Mouse (Mus musculus): ENCODE data around the gene Git2.

The Git2 gene

DNA sequence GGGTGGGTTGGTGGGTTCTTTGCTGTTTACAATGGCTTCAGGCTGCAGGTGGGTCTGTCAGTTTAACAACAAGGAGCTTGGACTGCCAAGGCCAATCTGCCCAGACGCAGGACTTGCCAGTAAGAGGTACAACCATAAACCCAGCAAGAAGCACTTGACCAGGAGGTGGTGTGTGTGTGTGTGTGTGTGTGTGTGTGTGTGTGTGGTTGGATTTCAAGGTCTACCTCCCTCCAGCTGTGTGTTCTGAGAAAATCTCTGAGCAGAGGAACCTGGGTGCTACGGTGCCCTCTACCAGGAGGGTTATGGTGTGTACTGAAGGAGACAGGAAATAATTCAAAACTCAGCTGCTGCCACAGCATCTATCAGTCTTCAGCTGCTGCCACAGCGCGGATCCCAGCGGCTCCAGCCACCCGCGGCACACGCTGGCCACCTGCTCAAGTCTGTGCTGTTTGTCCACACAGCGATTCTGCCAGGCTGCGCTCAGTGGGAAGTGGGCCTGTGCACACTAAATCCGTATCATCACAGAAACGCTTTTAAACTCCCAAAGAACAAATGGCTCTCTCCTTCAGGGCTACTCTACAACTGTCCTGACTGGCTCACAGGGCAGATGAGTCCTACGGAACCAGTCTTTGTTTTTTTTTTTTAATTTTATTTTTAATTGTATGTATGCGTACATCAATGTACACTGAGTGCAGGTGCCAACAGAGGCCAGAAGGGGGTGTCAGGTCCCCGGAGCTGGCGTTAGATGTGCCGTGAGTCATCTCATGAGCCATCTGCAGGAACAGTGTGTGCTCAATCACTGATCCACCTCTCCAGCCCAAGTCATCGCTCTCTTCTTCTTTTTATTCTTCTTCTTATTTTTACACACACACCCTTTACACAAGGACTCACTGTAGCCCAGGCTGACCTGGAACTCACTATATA, 10.2 kb downstream of the Git2 start:
- no peak for DNase-seq (ENCODE audit: extremely low read depth, low read depth, low spot score)

DNA sequence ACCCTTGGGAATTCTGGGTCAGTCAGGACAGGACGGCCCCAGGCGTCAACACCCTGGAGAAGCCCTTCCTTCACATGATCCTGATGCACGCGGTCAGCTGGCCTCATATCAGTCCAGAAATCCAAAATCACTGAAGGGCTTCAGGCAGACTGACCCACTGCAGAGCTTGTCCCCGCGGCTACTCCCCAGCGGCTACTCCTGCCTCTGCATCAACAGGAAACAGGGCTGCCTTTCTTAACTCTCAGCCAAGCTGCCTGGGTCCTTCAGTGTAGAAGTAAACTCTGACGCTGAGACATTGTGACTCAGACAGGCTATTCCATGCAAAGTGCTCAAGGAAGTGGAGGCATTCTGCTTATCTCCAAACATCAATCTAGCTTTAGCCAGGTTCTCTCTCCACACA, 13.3 kb downstream of the Git2 start:
- DNase-seq (ENCODE audit: extremely low read depth, low read depth, low spot score), result no peak

DNA sequence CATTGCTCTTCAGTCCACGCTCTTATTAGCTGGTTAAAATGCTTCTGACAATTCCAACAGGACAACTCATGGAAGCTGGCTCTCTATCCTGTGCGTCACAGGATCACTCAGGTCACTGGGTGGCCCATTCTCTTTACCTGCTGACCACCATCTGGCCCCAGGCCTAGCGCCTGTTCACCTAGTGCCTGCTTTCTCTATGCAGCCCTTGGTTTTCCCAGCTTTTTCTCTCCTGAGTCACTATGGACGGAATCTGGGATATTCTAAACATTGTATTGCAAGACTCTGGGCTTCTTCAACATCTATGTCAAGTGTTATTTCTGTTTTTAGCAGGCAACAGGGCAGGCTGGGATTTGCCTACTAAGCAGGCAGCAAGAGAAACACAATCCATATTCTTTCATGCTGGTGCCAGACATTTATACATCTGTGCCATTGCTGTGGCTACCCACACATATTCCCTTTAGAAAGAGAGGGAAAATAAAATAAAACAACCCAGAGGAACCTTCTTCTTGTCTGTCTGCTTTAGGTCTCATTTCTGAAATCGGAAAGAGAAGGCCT, 15.7 kb downstream of the Git2 start:
- DNase-seq (ENCODE audit: extremely low read depth, low read depth, low spot score), result no peak

DNA sequence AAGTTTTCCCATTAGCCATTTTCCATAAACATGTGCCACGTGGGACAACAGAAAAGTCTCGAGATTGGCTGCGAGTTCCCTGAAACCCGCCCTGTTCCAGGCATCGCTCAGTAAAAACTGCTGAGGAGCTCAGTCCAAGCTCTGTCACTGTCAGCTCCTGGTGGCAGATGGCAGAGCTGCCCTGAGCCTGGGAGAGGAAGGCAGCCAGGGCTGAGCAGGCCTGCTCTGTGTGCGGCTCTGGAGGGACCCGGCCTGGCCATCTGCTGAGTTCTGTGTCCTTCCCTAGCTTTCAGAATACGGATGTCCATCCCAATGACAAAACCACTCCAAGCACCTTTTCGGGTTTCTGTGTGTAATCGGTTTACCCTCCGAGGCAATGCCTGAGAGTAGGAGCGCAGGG, 21.9 kb downstream of the Git2 start:
- DNase-seq (ENCODE audit: extremely low read depth, low read depth, low spot score), result no peak

DNA sequence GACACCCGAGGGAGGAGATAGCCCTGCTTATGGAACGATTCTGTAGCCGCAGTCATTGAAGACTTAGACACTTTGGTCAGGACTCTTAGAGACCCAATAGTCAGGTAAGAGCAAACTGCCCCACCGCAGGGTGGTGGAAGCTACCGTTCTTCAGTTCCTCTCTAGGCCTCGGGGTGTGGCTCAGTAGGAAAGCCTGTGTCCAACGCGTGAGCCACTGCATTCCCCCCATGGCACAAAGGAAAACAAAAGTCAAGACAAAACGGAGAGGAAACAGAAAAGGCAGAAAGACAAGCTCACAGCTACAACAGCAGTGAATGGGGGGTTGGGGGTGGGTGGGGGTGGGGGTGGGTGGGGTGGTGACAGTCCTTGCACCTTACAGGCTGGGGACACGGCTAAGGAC, 22.9 kb downstream of the Git2 start:
- no peak for DNase-seq (ENCODE audit: extremely low read depth, low read depth, low spot score)

DNA sequence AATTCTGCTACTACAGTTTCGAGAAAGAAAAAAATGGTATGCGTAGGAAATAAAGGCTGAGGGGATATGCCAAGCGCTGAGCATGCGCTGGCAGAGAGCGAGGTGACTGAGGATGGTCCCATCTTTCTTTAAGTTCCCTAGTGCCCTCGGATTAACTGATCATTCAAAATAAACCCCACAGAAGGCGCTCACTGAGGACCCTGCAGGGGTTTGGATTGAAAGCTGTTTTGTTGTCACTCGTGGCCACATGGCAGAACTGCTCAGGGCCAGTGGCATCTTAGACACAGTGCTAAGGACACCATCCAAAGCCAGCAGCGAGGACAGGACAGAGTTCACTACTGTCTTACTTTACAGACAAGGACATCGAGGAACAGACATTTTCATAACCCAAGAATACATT, 25.0 kb downstream of the Git2 start:
- no peak for DNase-seq (ENCODE audit: extremely low read depth, low read depth, low spot score)

DNA sequence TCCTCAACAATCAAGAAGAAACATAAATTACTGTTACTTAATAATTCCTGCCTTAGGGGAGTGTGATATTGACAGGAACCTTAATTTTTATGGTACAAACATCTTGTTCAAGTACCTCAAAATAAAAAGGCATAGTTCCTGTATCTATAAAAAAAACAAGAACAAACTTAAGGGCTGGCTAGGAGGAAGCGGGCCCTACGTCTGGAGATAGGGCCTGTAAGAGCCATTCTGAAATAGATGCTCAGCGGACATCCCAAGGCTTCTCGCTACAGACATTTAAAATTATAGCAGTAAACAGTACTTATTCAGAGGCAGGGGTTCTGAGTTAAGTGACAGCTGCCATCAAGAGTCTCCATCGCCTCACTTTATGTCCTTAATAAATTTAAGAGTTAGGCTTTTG, 27.8 kb downstream of the Git2 start:
- DNase-seq (ENCODE audit: extremely low read depth, low read depth, low spot score), result no peak

DNA sequence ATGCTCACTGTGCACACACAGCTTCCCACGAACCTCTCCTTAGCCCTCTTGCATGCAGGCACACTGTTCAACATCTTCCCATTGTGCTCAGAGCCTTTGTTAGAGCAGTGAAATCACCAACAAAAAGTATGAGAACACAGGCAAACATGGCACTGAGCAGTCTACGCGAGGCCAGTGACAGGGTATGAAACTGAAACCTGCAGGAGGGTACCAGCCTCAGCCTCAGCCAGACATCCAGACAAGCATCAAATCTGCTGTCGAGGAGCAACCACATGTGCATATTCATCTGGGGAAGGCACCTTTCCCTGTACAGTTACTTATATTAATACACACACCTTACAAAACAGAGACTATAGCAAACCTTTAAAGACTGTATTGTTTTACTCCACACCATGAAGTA, 28.4 kb downstream of the Git2 start:
- no peak for DNase-seq (ENCODE audit: extremely low read depth, low read depth, low spot score)

DNA sequence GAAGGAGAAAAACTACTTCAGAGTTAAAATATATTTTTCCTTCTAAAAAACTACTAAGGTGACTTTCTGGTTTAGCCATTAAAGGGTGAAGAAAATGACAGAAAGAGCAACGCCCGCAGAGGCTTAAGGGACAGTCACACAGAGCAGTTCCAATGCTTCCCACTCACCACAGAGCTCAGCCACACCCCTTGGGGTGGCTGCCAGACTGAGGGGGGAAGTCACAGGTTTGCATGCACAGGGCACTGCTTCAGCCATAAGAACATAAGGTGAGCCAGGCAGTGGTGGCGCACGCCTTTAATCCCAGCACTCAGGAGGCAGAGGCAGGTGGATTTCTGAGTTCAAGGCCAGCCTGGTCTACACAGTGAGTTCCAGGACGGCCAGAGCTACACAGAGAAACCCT, 29.7 kb downstream of the Git2 start:
- peak; percentile 43 for DNase-seq (ENCODE audit: extremely low read depth, low read depth, low spot score)

DNA sequence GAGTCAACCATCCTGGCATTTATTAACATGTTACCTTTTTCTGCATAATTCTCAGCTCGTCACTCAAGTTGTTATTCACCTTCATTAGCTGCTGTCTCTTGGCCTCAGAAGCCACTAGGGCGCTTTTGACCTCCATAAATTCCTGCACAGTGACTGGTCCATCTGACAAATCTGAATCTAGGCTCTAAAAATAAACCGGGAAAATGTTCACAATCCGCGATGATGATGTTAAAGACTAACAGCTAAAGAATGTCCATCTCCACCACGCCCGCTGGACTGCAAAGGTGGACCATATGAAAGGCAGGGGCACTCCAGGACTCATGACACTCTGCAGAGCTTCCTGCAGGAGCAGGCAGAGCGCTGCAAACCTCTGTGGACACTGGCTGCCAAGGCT, 31.6 kb downstream of the Git2 start:
- DNase-seq (ENCODE audit: extremely low read depth, low read depth, low spot score), result no peak

DNA sequence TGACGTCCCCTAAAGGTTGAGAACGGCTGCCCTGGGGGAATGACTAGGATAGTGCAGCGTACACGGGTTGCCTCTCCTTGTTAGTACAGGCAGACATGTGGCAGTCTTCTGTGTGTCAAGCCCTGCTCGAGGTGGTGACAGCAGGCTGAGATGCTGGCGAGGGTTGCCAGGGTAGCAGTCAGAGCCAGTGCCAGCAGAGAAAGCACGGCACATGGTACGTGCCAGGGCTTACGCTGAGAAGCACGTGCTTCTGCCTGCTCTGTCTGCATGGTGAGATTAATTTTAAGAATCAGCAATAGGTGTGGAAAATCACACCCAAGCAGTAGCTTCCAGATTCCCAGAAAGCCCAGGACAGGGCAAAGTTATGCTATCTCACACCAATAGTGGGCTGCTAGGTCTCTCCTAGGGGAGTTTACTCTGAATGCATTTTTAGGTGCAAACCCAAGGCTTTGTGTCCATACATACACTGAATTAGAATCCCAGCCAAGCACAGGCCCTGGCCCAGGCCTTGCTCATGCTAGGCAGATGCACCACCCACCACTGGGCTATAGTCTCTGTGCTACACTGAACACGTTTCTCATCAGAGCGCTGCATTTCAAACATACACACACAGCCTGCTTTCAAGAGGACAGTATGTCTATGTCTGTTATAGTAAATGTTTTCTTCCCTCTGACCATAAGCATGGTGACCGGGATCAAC, 32.2 kb downstream of the Git2 start:
- no peak for DNase-seq (ENCODE audit: extremely low read depth, low read depth, low spot score)

DNA sequence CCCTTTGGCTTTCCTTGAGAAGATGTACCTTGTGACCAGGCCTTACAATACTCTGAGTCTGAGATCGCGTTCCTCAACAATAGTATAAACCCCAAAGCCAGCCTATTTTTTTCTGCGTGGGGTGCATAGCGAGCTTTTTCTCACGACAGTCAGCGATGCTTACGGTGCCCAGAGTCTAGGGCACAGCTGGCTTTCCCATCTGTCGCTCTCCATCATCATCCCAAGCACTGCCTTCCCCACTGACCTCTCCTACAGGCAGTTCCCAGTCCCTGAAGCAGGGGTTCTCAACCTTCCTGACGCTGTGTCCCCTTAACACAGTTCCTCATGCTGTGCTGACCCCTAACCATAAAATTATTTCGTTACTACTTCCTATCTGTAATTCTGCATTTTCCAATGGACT, 32.7 kb downstream of the Git2 start:
- DNase-seq (ENCODE audit: extremely low read depth, low read depth, low spot score), result no peak

DNA sequence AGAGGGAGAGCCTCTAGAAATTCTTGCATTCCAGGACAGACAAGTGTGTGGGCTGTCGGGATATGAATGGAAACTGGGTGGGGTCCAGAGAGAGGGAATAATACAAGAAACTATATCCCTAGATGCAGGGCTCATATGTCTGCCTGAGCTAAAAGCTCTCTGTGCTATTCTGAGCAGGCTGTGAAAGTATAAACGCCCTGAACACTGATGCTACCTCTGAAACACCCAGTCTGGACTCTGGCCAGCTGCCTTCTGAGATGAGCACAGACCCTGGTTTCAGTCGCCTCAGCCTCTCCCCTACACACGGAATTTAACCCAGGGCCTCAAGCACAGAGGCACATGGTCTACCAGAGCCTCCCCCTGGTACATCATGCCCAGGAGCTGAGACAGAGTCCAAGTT, 34.7 kb downstream of the Git2 start:
- no peak for DNase-seq (ENCODE audit: extremely low read depth, low read depth, low spot score)

DNA sequence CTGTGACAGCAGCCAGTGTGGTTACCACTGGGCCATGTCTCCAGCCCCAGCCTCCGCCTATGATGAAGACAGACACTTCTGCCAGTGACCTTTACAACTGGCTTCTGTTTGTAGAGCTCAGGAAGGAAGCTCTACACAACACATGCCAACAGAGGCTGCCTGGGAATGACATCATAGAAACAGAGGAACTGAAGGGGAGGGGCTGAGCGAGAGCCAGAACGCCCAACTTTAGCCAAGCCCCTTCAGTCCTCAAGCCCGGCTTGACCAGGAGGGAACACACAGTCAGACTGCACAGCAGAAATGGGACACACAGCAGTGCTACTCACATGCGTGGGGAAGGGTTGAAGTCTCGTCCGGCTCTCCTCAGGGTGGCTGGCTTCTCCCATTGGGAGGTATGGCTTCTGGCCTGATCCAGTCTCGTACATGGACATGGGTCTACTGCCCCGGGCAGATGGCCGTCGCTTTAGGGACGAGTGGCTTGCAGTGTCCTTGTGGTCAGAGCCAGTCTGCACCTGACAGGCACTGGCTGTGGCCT, 36.5 kb downstream of the Git2 start:
- DNase-seq (ENCODE audit: extremely low read depth, low read depth, low spot score), result no peak

DNA sequence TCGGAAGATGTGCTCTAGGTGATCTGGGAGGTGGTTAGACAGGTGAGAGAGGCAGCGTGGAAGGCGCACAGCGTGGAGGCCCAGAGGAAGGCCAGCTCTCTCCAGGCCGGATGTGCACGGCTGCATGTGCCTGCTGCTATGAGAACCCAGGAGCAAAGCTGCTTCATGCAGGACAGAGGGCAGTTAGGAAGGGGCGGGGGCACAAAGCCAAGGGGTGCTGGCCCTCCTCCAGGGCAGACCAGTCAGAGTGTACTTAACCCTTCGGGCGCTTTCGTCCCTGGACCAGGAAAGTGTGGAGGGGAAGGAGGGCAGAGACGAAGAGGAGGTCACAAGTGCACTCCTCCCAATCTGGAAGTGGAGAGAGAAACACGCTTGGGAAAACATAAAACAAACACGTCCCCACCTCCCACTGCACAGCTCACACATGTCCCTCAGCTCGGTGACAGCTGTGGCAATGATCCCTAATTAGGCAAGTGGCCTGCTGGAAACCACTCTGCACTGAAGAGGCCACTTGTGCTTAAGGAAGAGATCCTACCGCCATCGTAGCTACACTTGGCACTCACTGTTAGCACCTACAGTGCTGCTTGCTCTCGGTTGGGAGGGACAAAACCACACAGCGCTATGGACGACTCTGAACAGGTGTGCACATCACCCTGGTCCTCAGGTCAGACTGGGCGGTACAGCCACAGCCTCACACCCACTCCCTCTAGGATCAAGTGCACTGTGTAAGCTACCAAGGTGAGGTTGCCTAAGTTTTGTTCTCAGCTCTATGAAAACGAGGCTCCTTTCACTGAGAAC, 38.0 kb downstream of the Git2 start:
- peak; percentile 50 for DNase-seq (ENCODE audit: extremely low read depth, low read depth, low spot score)

DNA sequence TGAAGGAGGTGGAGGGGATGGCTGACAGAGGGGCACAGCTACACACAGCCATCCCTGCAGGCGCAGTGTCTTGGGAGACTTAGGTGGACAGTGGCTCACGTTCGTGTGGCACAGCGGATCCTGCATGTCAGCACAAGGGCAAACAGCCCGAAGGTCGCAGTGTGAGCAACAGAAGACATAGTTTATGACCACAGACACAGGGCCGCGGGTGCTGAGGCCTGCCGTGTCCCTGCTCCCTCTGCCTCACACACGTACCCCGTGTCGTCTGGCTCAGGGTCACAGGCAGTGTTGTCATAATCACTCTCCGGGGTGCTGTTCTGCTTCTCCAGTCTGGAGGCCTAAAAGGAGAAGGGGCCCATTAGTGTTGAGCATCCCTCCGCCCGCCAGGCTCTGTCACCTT, 41.7 kb downstream of the Git2 start:
- DNase-seq (ENCODE audit: extremely low read depth, low read depth, low spot score), result no peak

DNA sequence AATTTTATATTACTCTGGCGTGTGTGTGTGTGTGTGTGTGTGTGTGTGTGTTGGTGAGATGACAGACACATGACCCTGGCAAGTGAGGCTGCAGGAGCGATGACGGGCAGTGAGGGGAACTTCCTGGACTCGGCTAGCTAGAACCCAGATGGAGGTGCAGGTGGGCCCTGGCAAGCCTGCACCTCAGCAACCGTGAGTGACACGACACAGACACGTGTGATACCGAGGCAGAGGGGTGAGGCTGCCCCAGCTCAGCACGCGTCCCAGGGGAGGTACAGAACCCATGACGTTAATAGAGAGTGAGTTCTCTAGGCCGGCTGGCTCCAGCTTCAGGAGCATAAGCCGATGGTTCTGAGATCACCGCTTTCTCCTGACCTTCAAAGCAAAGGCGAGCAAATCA, 43.3 kb downstream of the Git2 start:
- DNase-seq (ENCODE audit: extremely low read depth, low read depth, low spot score), result no peak

DNA sequence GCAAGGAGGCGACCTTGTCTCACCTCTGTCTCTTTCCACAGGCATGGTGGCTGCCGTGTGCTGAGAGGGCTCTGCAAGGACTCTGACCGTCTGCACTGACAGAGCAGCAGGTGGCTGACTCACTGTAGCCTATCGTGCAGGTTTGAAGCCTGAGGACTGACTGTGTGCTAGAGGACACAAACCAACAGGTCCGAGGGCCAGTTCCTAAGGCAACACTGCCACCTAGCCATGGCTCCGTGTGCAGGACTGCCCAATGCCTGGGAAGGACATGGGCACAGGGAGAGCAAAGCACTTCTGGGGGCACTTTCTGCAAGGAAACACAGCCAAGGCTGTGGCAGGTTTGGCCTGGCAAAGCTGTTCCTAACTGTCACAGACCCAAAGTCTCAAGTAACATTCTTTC, 43.8 kb downstream of the Git2 start:
- no peak for DNase-seq (ENCODE audit: extremely low read depth, low read depth, low spot score)

DNA sequence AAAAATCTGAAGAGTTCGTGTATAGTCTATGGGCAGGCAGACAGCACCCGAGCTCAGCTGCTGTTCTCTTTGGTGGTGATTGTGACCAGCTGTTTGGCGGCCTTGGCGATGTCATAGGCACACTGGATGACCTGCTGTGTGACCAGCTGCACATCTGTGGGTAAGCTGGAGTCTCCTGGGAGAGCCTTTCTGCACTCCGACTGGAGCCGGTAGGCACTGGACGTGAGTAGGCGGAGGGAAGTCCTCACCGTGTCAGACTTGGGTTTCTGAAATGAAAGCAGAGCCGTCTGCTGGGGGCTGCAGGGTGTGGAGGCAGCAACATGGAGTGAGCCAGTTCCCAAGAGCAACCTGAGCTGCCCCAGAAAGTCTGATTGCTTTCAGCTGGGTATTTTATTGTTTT, 45.2 kb downstream of the Git2 start:
- DNase-seq (ENCODE audit: extremely low read depth, low read depth, low spot score), result no peak

DNA sequence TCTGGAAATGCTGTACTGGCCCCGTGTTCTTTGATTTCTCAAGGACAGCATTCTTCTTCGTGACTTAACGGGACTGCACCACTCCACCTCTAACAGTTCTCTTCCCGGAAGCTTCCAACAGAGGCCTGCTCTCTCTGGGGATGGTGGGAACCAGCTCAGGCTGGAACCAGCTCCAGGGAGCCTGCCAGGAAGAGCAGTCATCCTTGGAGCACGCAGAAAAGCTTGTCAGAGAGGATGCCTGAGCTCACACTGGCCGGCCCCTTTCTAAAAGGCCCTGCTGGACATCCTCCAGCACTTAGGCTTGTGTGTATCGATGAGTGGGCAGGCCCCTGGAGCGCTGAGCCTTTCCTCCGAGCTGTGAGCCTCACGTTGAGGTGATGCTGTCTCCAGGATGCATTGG, 47.2 kb downstream of the Git2 start:
- no peak for DNase-seq (ENCODE audit: extremely low read depth, low read depth, low spot score)

DNA sequence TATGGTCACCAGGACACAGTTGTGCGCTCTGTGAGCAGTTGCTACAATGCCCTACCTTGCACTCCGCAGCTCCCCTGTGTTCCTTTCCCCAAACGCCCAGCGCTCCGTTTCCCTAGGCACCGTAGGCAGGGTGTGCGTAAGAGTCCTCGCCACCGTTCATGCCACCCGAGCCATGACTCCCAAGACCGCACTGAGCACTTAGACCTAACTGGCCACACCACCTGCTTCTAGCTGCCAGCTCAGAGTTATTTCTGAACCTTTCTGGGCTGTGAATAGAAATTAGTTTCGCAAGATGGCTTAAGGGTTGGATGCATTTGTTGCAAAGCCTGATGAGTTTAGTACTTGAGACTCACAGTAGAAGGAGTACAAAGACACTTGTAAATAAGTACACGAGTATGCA, 52.5 kb downstream of the Git2 start:
- DNase-seq (ENCODE audit: extremely low read depth, low read depth, low spot score), result peak; percentile 72

All from fat pad, adult 2 months (tissue).